Mouse (Mus musculus) urinary bladder, postnatal 36 days (tissue): ENCODE data around the gene Camta1.

Experiments
- DNase-seq, 2 experiments: peaks; one replicate each; pipeline ENCODE4 v3.0.0; 2022; ENCODE audit warnings: low spot score in 2 of 2, mixed read lengths in 1 of 2

The Camta1 gene

GRCm38 (mm10) chr4:151386701-151387451 lies 474.8 kb downstream of the Camta1 start:
- no peak for DNase-seq

- DNase-seq: no peak
These were observed 475.5 kb downstream of the Camta1 start for GRCm38 (mm10) chr4:151385985-151386700.

GRCm38 (mm10) chr4:151377731-151378130 lies 483.9 kb downstream of the Camta1 start:
- DNase-seq: no peak

DNA sequence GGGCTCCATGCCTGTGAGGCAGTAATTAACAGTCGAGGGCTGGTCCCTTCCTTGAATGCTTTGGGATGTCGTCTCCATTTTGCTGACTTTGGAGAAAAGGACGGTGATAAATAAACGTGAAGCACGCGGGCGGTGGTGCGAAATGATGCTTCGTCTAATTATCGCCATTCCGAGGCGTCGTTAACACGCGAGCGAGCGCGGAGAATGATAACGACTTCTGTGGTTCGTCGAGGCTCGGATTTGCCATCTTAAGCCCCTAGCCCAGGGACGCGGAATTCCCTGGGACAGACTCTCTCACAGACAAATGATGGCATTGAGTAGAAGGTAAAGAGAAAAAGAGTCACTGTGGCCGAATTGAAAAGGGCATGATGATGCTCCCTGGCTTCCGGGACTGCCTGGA lies 485.4 kb downstream of the Camta1 start:
- no peak for DNase-seq

GRCm38 (mm10) chr4:151372855-151373566 lies 488.7 kb downstream of the Camta1 start:
- DNase-seq: no peak

DNA sequence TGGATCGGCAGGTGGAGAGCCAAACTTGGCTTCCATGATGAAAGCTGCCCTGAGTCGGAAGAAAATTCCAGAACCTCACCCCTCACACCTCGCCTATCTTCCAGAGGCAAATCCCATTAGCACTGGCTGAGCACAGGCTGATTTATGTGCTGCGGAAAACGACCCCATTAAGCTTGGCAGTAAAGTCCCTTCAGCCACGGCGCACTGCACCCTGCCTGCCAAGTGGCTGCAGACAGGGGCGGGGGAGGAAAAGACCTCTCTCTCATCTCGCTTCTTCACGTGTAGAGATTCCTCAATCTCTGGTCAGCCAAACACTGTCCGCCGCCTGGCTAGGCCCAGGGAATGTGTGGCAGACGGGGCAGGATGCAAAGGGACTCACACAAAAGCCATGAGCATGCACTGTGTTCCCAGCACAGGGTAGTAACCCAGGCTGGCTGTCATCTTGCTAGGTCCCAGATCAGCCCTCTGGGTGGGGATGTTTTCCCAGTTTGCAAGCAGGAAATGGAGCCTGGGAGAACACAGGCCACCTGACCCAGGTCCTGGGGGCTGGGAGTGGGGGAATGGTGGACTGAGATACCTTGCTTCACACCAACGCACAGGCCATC lies 494.6 kb downstream of the Camta1 start:
- DNase-seq: no peak

DNA sequence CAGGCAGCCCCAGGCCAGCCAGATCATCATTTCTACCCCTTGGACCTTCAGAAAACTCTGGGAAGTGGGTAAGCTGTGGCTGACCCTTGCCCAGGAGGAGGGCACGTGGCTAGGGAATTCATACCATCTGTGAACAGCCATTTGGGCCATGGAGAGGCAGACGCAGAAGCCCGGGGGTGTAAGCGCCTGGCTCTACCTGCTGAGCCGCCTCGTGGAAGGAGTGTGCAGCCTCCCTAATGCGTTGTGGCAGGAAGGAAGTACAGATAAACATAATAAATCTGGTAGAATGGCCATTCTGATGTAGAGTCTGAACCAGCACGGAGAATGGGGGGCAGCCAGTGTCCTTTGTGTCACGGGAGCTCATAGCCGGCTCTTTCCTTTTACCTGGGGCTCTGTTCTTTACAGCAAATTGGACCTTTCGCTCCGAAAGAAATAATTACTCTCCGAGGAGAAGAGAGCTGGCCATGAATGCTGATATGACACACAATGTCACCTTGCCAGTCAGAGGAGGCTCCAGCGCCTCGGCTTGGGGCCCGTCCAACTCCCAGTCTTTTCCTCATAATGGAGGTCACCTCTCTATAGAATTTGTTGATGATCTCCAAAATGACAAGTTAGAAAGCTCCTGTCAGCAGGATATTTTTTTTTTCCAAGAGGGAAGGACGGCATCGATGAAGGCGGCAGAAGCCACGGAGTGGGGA lies 500.6 kb downstream of the Camta1 start:
- DNase-seq: no peak

- no peak for DNase-seq
These were observed 506.2 kb downstream of the Camta1 start for GRCm38 (mm10) chr4:151355505-151355904.

GRCm38 (mm10) chr4:151352791-151353190 lies 508.9 kb downstream of the Camta1 start:
- DNase-seq: no peak

DNA sequence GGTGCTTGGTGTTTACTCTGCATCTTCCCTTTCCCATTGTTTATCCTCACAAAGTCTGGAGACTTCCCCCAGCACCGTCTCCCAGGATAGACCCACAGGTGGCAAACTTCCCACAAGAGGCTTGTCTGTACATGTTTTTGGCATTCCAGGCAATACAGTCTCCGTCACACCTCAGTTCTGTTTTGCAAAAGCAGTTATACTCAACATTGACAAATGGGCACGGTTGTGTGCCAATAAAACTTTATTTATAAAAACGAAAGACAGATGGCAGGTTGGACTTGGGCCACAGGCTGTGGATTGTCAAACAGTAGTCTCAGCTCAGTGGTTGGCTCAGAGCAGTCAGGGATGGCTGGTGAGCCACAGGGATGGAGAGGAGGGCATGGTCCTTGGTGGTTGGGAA lies 509.4 kb downstream of the Camta1 start:
- no peak for DNase-seq

GRCm38 (mm10) chr4:151351757-151352156 lies 509.9 kb downstream of the Camta1 start:
- DNase-seq: no peak

DNA sequence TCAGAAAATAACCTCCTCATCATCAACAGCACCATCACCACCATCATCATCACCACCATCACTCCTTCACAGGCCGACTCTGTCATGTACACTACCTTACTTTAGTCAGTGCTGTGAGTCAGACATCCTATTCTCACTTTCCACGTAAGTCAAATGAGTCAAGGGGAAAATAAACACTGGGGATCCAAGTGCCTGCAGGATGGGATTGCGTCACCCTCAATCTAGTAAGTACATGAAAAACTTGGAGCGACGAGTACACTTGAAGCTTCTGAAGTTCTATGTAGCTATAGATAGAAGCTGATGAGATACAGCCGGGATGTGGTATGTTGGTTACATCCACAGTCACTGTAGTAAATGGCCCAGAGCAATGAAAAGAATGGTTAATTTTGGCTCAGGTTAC lies 514.1 kb downstream of the Camta1 start:
- no peak for DNase-seq

DNA sequence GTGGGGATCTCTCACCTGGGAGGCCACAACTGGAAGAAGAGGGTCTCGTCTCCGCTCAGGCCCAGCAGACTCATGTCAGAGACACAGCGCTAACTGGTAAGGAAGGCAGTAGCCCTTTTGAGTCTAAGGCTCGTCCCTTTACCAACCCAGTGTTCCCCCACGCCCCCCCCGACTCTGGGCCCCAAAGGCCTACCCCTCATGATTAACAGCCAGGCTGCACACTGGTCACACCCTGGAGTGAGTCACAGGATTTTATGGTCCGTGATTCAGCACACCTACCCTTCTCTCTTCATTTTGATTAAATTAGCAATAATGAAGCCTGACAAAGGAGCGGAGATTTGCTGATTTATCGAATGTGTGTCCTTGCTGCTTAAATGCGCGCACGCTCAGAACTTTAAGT lies 515.0 kb downstream of the Camta1 start:
- DNase-seq: no peak

GRCm38 (mm10) chr4:151344811-151345210 lies 516.9 kb downstream of the Camta1 start:
- DNase-seq: no peak

DNA sequence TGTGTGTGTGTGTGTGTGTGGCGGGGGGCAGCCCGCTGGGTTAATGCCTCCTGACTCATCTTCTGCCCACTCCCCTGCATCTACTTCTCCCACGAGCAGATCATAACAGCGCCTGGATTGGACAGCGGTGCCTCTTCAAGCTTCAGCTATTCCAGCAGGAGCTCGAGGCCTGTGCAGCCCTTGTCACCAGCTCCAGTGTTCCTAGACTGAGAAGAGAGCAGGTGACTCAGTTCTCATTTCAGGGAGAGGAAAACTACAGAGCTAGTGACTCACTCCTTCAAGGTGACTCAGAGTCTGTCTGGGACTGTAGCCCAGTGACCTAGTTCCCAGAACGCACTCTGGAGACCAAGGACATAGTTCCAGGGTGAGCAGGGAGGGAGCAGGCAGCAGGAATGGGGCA lies 522.3 kb downstream of the Camta1 start:
- DNase-seq: peak; percentile 30 to 44

GRCm38 (mm10) chr4:151338931-151339330 lies 522.7 kb downstream of the Camta1 start:
- DNase-seq: no peak

GRCm38 (mm10) chr4:151337543-151337942 lies 524.1 kb downstream of the Camta1 start:
- no peak for DNase-seq

- DNase-seq: no peak
These were observed 525.3 kb downstream of the Camta1 start for GRCm38 (mm10) chr4:151336413-151336812.

- DNase-seq: peak; percentile 7 to 27
These were observed 526.5 kb downstream of the Camta1 start for GRCm38 (mm10) chr4:151334951-151335742.

GRCm38 (mm10) chr4:151332074-151332849 lies 529.4 kb downstream of the Camta1 start:
- DNase-seq: no peak
